16 mouse cellular contexts compared by ENCODE assay signal in the genomic region with DNA sequence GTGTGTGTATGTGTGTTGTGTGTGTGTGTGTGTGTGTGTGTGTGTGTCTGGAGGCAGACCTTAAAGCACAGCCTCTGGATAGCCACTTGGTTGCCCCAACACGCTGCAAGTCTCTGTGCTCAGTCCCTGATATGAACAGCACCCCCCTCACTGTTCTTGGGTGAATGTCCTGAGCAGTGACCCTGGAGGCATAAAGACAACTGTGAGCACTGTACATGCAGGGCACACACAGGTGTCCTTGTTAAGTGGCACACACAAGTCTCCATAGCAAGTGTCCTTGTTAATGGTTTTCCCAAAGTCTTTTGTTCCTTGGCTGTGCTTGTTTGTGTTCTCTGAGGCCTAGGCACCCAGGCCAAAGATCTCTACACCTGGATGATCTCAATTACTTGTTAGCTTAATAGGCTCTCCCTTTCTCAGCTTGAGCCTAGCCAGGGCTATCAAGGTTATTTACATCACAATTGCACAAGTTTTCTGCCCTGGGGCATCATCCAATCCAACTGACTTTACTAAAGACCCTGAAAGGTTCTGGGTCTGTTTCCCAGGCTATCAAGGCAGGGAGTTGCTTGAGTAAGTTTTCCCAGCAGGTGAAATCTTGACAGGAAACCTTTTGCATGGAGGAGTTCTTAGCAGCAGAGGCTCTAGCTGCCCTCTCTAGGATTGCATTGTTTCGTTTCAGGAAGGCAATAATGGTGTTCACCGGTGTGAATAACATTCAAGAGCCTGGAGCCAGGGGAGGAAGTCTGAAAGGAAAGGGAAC. TPM values are rescaled to one million over a fixed set of nuclear protein-coding genes. Genes with fewer than 3 reads are reported as not detected.
DNase-seq lines count a peak whose midpoint lies in the region; ATAC-seq and TF ChIP-seq lines count a peak whose summit lies in the region.
"Had no signal": no experiment of that assay in that cellular context is flagged by ENCODE, and none has a peak within 500 bp of the region (broad histone marks: within the 10 kb centered on the region; RNA-seq: fewer than 3 reads in every experiment).

No protein-coding gene starts in this region.

- 50% methylated on average over 3 of the region's 3 CpGs for WGBS in heart, adult 2 months
- WGBS in liver, embryonic 11.5 days, result 25% methylated on average over 3 of the region's 3 CpGs

- 0 out of 2 replicates have a peak, but pooled peaks have one; percentile 18 for TF ChIP-seq EP300 in heart, adult 2 months (IDR thresholded peaks at IDR 0.05; ENCODE audit: insufficient read depth, low read depth, low read length)

- H3K4me2 ChIP-seq in liver, embryonic 11.5 days, result peak overlapping the region; percentile 18; the same call in 1 of the 2 replicates
- H3K4me2 ChIP-seq: hindbrain, embryonic 13.5 days had no signal

- no peak overlapping the region for H3K9ac ChIP-seq in heart, adult 2 months (ENCODE audit: low read depth, low read length)
- no peak overlapping the region for H3K9ac ChIP-seq in liver, embryonic 11.5 days (ENCODE audit: low read depth, low read length)
- H3K9ac ChIP-seq: hindbrain, embryonic 13.5 days had no signal

- peak in 1 of 2 experiments; percentile 33 for DNase-seq in heart, adult 2 months
- no peak for DNase-seq in heart, postnatal 36 days
- no peak for DNase-seq in liver, embryonic 11.5 days (ENCODE audit: low spot score)
- DNase-seq in liver (no peak), R1 (ENCODE audit: low read depth, low spot score) (peak; percentile 92)
- peak; percentile 7 for DNase-seq in heart, postnatal 4 days
- no peak for DNase-seq in embryo, embryonic 10.5 days (ENCODE audit: low spot score)
- no peak for DNase-seq in neural tube, embryonic 10.5 days (ENCODE audit: extremely low spot score, low spot score)
- DNase-seq: cerebellum, adult 9-10 months; embryo, embryonic 11 days; gastrocnemius, postnatal 36 days; kidney, postnatal 14 days; lung, adult 18-20 months; right cerebral cortex, postnatal 4 days; thymus, adult 18-20 months had no signal

- H3K36me3 ChIP-seq in heart, adult 2 months (ENCODE audit: control insufficient read depth, insufficient read depth, low read length), result no peaks in the 10 kb centered on the region
- H3K36me3 ChIP-seq in liver, embryonic 11.5 days (ENCODE audit: control insufficient read depth, insufficient read depth, low read length), result no peaks in the 10 kb centered on the region
- H3K36me3 ChIP-seq: hindbrain, embryonic 13.5 days had no signal

- ATAC-seq in liver, embryonic 11.5 days (replicated peaks; ENCODE audit: low FRiP score), result no peak

- H3K9me3 ChIP-seq in liver, embryonic 11.5 days (ENCODE audit: control insufficient read depth, low read length), result no peaks in the 10 kb centered on the region
- H3K9me3 ChIP-seq: hindbrain, embryonic 13.5 days had no signal

- TF ChIP-seq POLR2A in heart, adult 2 months (IDR thresholded peaks at IDR 0.05; ENCODE audit: insufficient read depth, low read depth, low read length), result 0 out of 2 replicates have a peak, but pooled peaks have one; percentile 12

- H3K4me1 ChIP-seq in heart, adult 2 months (ENCODE audit: control insufficient read depth, insufficient read depth, low read length), result peaks cover 6% of the 10 kb centered on the region
- peaks cover 23% of the 10 kb centered on the region for H3K4me1 ChIP-seq in liver, embryonic 11.5 days (replicated peaks; ENCODE audit: control insufficient read depth, insufficient read depth, low read length)

- H3K27ac ChIP-seq in heart, adult 2 months, result peak overlapping the region; percentile 45
- no peak overlapping the region for H3K27ac ChIP-seq in liver, embryonic 11.5 days (ENCODE audit: low read depth, low read length)
- H3K27ac ChIP-seq: hindbrain, embryonic 13.5 days had no signal

- TF ChIP-seq CTCF in heart, adult 2 months (IDR thresholded peaks at IDR 0.05), result 0 out of 2 replicates have a peak, but pooled peaks have one; percentile 17

- H3K4me3 ChIP-seq in heart, adult 2 months, result no peak overlapping the region
- H3K4me3 ChIP-seq in liver, embryonic 11.5 days (ENCODE audit: low read depth, low read length), result no peak overlapping the region
- H3K4me3 ChIP-seq: hindbrain, embryonic 13.5 days had no signal

- intact Hi-C loops in heart, adult 2 months (cut with DNase I), result loop anchor here (5.0 kb wide), 1 partner anchor 168 kb away; no protein-coding TSS in a partner anchor
- intact Hi-C loops in heart, postnatal 36 days (cut with DNase I), result no loop called here

- H3K27me3 ChIP-seq in heart, adult 2 months (ENCODE audit: control insufficient read depth, insufficient read depth, low read length), result no peaks in the 10 kb centered on the region
- no peaks in the 10 kb centered on the region for H3K27me3 ChIP-seq in liver, embryonic 11.5 days (replicated peaks; ENCODE audit: control insufficient read depth, insufficient read depth, low read length)
- H3K27me3 ChIP-seq: hindbrain, embryonic 13.5 days had no signal

- H3K79me2 ChIP-seq in heart, adult 2 months (replicated peaks; ENCODE audit: control insufficient read depth, insufficient read depth, low read length), result no peaks in the 10 kb centered on the region

RNA-seq across cellular contexts. Expression of gene Fam84b, which starts 13.9 kb away (rescaled TPM):
- 1 to 10 TPM; 4.7 to 6.6 TPM for total RNA-seq in heart, adult 2 months (2021)
- 3.9 and 6.9 TPM in 2 replicates for polyA plus RNA-seq in heart, adult 2 months (2012; rRNA removed)
- total RNA-seq in heart, postnatal 36 days (2021), result 10 to 100 TPM in 1 of 2 experiments, 1 to 10 TPM in 1; 6.8 to 10.5 TPM
- 10.7 and 11.4 TPM in 2 replicates for polyA plus RNA-seq in liver, embryonic 11.5 days (2014; fragmentation: Nextera tagmentation; extraction: Ambion mirVana)
- total RNA-seq in heart, postnatal 4 days (2021), result 1 to 10 TPM; 5.1 to 5.7 TPM

Comparison
In these comparisons a context has a peak if more than half of its experiments do, and no peak if none do; other contexts are left out.
1. DNase-seq: peak in R1 (single experiment) and heart, postnatal 4 days (single experiment); none in heart, postnatal 36 days (0 of 2), liver, embryonic 11.5 days (single experiment), liver (single experiment), embryo, embryonic 10.5 days (single experiment) and neural tube, embryonic 10.5 days (single experiment).